ENCODE assay signal across 15 mouse cellular contexts in the genomic region with DNA sequence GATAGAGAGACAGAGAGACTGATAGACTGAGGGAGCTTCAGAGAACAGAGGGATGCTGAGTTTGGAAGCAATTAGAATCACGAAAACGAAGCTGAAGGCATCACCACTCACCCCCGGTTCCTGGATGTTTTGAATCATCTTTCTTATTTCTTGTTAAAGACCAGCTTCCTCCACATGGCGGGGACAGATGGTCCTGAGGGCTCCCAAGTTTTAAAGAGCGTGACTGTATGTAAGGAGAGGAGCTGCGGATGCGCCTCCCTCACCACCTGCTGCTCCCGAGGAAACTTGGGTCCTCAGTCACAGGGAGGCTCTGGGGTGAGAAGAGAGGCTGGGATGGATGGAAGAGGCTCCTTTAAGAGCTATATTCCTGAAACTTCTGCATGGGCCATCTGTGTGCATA. TPM values are rescaled to one million over a fixed set of nuclear protein-coding genes. Genes with fewer than 3 reads are reported as not detected.
DNase-seq lines count a peak whose midpoint lies in the region.
"Had no signal": no experiment of that assay in that cellular context is flagged by ENCODE, and none has a peak within 500 bp of the region (broad histone marks: within the 10 kb centered on the region; RNA-seq: fewer than 3 reads in every experiment).

No protein-coding gene starts in this region.

- DNase-seq in layer of hippocampus, adult 11-12 months (ENCODE audit: low spot score) = peak; percentile 76
- DNase-seq in layer of hippocampus, postnatal 10 days (ENCODE audit: low spot score in 2 of 2) = no peak
- peak; percentile 47 to 50 for DNase-seq in frontal cortex, postnatal 10 days (ENCODE audit: low spot score in 2 of 2)
- DNase-seq in layer of hippocampus, postnatal 36 days = peak; percentile 67 to 69
- DNase-seq in right cerebral cortex, postnatal 36 days (ENCODE audit: low spot score in 2 of 2) = peak; percentile 74 to 75
- DNase-seq in spleen, postnatal 14 days (ENCODE audit: low spot score in 2 of 2) = no peak
- DNase-seq in thymus, postnatal 10 days (ENCODE audit: low spot score in 2 of 2) = no peak
- DNase-seq: adrenal gland, adult 2 months; cerebellum, adult 8-10 months; heart, adult 11 months; kidney, adult 2 months; kidney, postnatal 25 days; thymus, postnatal 25 days had no signal

RNA-seq across cellular contexts. Expression of a gene that starts 36.3 kb away (rescaled TPM):
- total RNA-seq in layer of hippocampus, postnatal 10 days (2021) = 1 to 10 TPM in 1 of 2 experiments, under 1 TPM in 1; 0.56 to 1.2 TPM
- 1 to 10 TPM; 1.5 to 1.6 TPM for total RNA-seq in layer of hippocampus, postnatal 36 days (2021)
- total RNA-seq: CH12.LX; hematopoietic stem cell, adult 5-6 weeks had no signal

RNA-seq across cellular contexts. Expression of a gene that starts 42.2 kb away (rescaled TPM):
- not detected for total RNA-seq in layer of hippocampus, postnatal 10 days (2021)
- total RNA-seq in layer of hippocampus, postnatal 36 days (2021) = not detected
- total RNA-seq: CH12.LX had no signal

Comparison
In these comparisons a context has a peak if more than half of its experiments do, and no peak if none do; other contexts are left out.
1. DNase-seq: peak in layer of hippocampus, adult 11-12 months (single experiment), frontal cortex, postnatal 10 days (2 of 2), layer of hippocampus, postnatal 36 days (2 of 2) and right cerebral cortex, postnatal 36 days (2 of 2); none in layer of hippocampus, postnatal 10 days (0 of 2), spleen, postnatal 14 days (0 of 2) and thymus, postnatal 10 days (0 of 2).